Mouse (Mus musculus): Measurements from ENCODE around the gene Ralbp1.

Gene Ralbp1

DNA sequence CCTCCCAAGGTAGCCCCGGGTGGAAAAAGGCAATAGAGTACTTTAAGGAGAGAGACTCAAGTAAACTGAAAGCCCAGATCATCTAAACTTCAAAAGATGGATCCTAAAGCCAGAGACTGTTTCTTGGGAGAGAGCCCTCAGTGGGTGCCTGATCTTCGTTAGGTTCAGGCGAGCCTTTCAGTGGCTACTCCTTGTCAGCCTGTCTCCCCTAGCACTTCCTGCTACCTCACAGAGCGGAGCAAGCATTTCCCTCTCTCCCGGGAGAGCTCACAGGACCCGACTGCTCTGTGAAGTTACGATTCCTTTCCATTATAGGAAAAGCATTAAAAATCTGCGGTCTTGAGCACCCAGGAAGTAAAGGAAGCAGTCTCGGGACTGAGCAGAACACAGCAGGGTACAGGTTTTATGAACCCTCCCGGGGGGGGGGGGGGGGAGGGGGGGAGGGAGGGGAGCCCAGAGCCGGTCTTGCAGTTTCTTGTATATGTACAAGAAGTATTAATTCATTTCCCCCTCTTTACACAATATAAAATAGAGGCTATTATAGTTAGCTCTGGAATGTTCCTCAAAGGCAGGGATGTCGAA, 20.8 kb upstream of the Ralbp1 start:
- ChIA-PET POLR2A (interaction anchor here in 3 of 4 experiments (0.6 to 4.0 kb wide), 18 partner anchors 9 to 1343 kb away, joined by 3 to 38 read pairs (median 4); partner anchors contain the start of genes Ralbp1 (in 2 of the 3) and Vapa (in 1 of the 3)), CTCF (interaction anchor here in 3 of 4 experiments (0.6 to 1.5 kb wide), 5 partner anchors 27 to 201 kb away, joined by 3 to 5 read pairs (median 3); no protein-coding TSS in a partner anchor)

DNA sequence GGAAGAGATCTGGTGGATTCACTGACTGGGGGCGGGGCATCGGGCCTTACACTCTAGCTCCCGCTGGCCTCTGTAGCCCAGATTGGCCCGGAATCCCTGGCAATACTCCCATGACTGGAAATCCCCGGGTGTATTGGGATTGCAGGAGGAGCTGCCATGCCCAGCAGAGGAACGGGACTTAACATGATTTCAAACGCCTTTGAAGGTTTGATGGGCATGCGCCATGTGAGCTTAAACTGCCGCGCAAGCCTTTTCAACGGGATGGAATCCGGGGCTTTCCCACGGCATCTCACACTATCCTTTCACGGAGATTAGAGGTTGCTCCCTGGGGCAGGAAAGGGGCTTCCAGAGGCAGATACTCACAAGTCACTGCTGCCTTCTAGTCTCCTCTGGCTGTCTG, 19.6 kb upstream of the Ralbp1 start:
- CTCF ChIA-PET: interaction anchor here in 2 of 4 experiments (0.9 to 1.2 kb wide), 5 partner anchors 31 to 202 kb away, joined by 3 to 5 read pairs (median 4); no protein-coding TSS in a partner anchor
- POLR2A ChIA-PET: interaction anchor here in 3 of 4 experiments (0.5 to 4.0 kb wide), 22 partner anchors 9 to 316 kb away, joined by 3 to 38 read pairs (median 4); partner anchors contain the start of gene Ralbp1 (in 2 of the 3)

DNA sequence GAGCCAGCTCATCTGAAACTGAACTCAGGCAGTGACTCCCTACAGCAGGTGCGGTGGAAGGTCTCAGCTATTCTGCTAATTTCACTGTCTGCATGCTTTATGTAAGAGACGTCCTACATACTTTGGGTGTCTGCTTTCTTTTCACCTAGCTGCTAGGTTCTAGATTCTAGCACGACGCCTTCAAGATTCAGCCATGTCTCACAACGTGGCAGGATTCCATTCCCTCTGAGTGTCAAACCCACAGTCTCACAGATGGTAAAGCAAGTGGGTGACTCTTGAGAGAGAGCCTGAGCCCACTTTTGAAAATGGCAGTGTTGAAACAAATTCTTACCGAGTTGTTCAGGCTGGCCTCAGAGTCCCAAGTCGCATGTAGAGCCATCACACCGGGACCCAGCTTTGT, 18.2 kb upstream of the Ralbp1 start:
- CTCF ChIA-PET: interaction anchor here in 1 of 4 experiments (0.7 kb wide), 1 partner anchor 20 kb away, joined by 3 read pairs; no protein-coding TSS in a partner anchor
- POLR2A ChIA-PET: interaction anchor here in 1 of 4 experiments (0.6 to 2.3 kb wide), 3 partner anchors 19 to 831 kb away, joined by 3 to 9 read pairs (median 5); partner anchors contain the start of gene Ralbp1

DNA sequence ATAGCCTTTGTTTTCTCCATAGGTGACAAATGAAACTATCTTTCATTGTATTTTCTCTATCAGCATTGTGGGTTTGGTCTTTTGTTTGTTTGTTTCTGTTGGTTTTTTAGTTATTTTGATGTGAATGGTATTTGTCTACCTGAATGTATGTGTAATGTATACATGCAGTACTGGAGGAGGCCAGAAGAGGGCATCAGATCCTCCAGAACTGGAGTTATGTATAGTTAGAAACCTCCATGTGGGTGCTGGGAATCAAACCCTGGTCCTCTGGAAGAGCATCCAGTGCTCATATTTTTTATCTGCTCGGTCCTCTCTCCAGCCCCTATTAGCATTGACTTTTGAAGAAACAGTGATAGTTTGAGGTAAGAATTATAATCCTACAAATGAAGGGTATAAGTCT, 17.4 kb upstream of the Ralbp1 start:
- ChIA-PET POLR2A (interaction anchor here in 1 of 4 experiments (0.6 kb wide), 1 partner anchor 832 kb away, joined by 3 read pairs; no protein-coding TSS in a partner anchor), CTCF (no interaction called here)

DNA sequence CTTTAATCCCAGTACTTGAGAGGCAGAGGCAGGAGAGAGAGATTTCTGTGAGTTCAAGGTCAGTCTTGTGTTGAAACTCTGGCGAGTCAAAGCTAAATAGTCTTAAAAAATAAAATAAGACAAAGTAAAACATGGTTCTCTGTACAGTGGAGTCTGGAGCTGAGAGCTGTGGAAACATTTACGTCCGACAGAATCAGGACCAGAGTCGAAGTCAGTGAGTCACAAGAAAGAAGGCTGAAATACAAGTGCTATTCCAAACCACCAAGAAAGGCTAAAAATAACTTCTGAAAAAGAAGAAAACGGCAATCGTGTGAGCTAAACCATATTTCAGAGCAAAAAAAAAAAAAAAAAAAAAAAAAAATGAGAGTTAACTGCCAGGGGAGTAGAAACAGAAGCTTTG, 16.7 kb upstream of the Ralbp1 start:
- ChIA-PET POLR2A (no interaction called here), CTCF (interaction anchor here in 2 of 4 experiments (0.6 to 0.7 kb wide), 2 partner anchors 100 to 109 kb away, joined by 3 to 4 read pairs; no protein-coding TSS in a partner anchor)

DNA sequence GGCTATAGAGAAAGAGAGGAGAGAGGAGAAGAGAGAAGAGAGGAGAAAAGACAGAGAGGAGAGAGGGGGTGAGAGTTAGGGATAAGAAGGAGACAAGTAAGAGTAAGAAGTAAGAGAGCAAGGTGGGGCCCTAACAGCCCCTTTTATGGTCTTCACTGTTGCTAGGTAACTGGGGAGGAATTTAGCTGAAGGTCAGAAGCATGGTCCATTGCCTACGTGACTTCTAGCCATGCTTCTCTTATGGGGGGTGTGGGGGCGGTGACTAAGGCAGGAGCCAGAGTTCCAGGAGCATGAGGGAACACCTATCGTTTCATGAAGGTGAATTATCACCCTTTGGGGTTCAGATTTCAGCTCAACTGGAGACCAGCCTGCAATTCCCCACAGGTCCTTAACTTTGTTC, 10.4 kb upstream of the Ralbp1 start:
- ChIA-PET POLR2A (interaction anchor here in 2 of 4 experiments (1.0 to 1.7 kb wide), 6 partner anchors 9 to 241 kb away, joined by 3 to 7 read pairs (median 4); partner anchors contain the start of gene Ralbp1 (in 2 of the 2)), CTCF (interaction anchor here in 2 of 4 experiments (0.7 to 1.8 kb wide), 4 partner anchors 23 to 176 kb away, joined by 3 to 5 read pairs (median 4); no protein-coding TSS in a partner anchor)

DNA sequence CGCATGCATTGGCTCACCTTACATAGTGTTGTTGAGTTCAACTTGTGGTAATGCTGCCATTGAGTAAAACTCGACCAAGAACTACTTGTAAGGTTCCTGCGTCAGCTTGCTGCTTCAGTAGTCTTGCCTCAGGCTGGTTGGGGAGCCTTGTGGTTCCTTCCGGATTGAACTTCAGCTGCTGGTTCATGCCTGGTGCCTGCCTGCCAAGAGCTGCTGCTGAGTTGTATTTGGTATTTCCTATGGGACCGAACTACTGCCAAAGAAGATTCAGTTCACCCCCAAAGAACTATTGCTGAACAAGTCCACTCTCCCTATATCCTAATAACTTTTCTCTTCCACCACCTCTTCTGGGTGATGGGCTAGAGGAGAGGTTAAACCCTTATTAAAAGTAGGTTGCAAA, 3.9 kb upstream of the Ralbp1 start:
- CTCF ChIA-PET: no interaction called here
- POLR2A ChIA-PET: interaction anchor here in 1 of 4 experiments (1.5 kb wide), 1 partner anchor 12 kb away, joined by 4 read pairs; no protein-coding TSS in a partner anchor

DNA sequence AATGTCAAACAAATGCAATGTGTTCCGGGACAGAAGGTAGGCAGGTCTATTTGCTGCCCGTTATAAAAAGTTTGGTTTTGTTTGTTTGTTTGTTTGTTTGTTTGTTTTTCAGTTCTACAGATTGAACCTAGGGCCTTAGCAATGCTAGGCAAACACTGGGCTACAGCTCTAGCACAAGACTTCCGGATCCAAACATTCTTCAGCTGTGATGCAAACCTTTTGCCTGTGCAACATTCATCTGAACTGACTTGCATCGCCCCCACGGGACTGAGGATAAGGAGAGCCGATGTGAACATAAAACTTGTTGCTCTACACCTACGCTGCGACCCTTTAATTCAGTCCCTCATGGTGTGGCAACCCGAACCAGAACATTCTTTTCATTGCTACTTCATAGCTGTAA, 973 bp upstream of the Ralbp1 start:
- CTCF ChIA-PET: interaction anchor here in 3 of 4 experiments (0.6 to 2.9 kb wide), 5 partner anchors 17 to 380 kb away, joined by 3 to 18 read pairs (median 4); no protein-coding TSS in a partner anchor

DNA sequence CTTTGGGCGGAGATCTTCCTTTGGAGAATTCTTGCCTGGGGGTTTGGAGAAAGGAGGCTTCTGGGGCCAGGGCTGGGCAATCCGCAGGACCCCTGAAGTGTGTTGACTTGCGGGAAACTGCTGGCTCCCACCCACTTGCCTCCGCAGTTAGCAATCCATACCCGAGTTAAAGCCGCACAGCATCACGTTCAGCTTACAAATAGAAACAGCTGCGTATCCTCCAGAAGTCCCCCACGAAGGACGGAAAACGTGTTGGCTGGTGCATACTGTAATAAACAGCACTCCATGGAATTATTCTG, 251 bp downstream of the Ralbp1 start:
- POLR2A ChIA-PET: interaction anchor here in 3 of 4 experiments (0.6 to 5.7 kb wide), 53 partner anchors 9 to 622 kb away, joined by 3 to 71 read pairs (median 5); partner anchors contain the start of genes Ndufv2 (in 2 of the 3), Vapa (in 2 of the 3), Ankrd12 (in 1 of the 3) and Twsg1 (in 1 of the 3)
- CTCF ChIA-PET: interaction anchor here in 3 of 4 experiments (0.7 to 2.9 kb wide), 13 partner anchors 11 to 221 kb away, joined by 3 to 20 read pairs (median 5); no protein-coding TSS in a partner anchor

More for the DNA sequence above, 973 bp upstream of the Ralbp1 start:
- POLR2A ChIA-PET: interaction anchor here in 3 of 4 experiments (0.6 to 4.6 kb wide), 18 partner anchors 10 to 273 kb away, joined by 3 to 71 read pairs (median 3); partner anchors contain the start of genes Ppp4r1 (in 1 of the 3) and Vapa (in 1 of the 3)

DNA sequence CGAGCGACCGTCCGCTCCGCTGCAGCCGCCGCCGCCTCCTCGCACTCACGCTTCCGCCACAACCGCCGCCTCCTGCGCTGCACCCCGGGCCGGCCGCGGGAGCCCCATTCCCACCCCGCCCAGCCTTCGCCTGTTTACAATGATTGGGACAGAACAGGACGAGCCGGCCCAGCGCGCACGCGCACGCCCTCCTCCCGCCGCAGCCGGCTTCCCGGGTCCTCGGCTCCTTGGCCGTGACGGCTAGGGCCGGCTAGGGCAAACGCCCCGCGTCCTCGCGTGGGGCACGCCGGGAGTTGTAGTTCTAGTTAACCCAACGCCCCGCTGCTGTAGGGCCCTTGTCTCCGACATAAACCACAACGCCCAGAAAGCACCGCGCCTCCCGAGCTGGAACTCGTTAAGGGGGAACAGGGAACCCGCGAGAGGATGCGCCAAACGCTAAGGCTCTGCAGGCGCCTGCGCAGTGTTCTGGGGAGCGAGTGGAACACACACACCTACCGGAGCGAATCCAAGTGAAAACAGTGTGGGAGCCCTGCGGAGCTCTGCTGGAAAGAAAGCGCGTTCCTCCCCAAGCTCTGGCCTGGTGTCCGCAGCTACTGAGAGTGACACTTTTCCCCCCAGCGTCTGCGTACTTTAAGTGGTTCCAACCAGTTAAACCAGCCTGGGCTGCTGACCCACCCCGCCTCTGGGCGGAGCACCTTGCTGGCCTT, 754 bp downstream of the Ralbp1 start:
- ChIA-PET CTCF (interaction anchor here (0.6 to 2.9 kb wide), 21 partner anchors 9 to 222 kb away, joined by 3 to 20 read pairs (median 4); partner anchors contain the start of gene Ndufv2 (in 1 of the 4)), POLR2A (interaction anchor here in 3 of 4 experiments (0.6 to 5.7 kb wide), 70 partner anchors 9 to 622 kb away, joined by 3 to 71 read pairs (median 4); partner anchors contain the start of genes Ndufv2 (in 3 of the 3), Vapa (in 3 of the 3), Ankrd12 (in 1 of the 3) and Ddx11 (in 1 of the 3))

DNA sequence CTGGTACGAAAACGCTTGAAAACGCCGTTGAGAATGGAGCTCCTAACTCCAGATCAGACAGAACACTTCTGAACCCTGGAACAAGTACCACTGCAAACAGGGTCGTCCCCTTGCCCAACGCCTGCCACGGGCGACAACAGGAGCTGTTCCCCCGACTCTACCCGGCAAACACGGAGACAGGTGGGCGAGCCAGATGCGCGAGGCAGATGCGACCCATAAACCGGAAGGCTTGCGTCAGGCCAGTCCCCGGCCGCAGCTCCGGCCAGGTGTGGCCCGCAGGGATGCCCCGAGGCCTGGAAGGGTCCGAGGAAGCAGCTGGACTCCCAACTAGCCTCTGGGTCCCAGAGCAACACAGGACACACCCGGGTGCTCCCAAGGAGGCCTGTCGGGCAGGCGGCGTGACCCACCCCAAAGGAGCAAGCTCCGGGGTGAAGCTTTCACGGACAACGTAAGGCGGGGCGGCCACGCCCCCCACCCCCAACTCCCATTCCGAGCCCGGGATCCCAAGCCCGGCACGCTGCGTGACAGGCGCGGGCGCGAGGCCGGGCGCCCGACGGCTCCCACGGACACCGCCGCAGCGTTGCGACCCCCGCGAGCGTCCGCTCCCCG, 1.4 kb downstream of the Ralbp1 start:
- POLR2A ChIA-PET: interaction anchor here (0.6 to 5.7 kb wide), 64 partner anchors 9 to 623 kb away, joined by 3 to 71 read pairs (median 4); partner anchors contain the start of genes Ndufv2 (in 3 of the 4), Vapa (in 3 of the 4), Ankrd12 (in 1 of the 4) and Ddx11 (in 1 of the 4)
- CTCF ChIA-PET: interaction anchor here (0.6 to 2.9 kb wide), 19 partner anchors 8 to 223 kb away, joined by 3 to 20 read pairs (median 5); partner anchors contain the start of gene Ndufv2 (in 1 of the 4)

DNA sequence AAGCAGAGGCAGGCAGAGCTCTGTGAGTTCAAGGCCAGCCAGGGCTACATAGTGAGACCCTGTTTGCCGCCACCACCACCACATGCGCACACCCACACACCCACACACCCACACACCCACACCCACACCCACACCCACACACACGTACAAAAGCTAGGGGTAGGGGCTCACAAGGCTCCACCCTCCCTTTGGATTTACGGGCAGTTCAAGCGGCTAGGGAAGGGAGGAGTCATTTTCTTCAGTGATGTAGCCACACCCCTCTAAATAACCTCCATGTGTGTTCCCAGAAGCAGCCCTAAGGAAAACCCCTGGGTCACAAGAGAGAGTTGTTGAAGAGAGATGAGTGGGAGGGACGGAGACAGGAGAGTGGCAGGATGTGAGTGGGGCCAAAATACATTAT, 8.6 kb downstream of the Ralbp1 start:
- CTCF ChIA-PET: interaction anchor here in 3 of 4 experiments (0.6 to 2.0 kb wide), 6 partner anchors 11 to 229 kb away, joined by 3 to 7 read pairs (median 3); no protein-coding TSS in a partner anchor
- POLR2A ChIA-PET: interaction anchor here in 2 of 4 experiments (0.8 to 6.2 kb wide), 9 partner anchors 8 to 602 kb away, joined by 3 to 71 read pairs (median 4); partner anchors contain the start of genes Ndufv2 (in 1 of the 2) and Ralbp1 (in 1 of the 2)

DNA sequence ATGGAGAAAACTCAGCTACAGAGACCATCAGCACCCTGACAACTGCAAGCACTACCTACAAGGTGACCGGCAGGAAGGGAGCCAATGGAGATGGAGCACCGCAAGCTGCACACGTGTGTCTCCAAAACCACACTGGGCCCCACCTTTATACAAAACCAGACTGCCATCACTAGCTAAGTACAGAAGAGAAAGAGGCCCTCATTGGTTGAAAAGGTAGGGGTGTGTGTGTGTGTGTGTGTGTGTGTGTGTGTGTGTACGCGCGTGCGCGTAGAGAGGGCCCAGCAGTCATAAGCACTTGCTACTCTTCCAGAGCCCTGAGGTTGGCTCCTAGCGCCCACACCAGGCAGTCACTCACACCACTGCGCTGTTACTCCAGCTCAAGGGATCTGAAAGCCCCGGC, 11.8 kb downstream of the Ralbp1 start:
- ChIA-PET POLR2A (interaction anchor here (0.6 to 6.2 kb wide), 18 partner anchors 8 to 606 kb away, joined by 3 to 71 read pairs (median 4); partner anchors contain the start of genes Ralbp1 (in 1 of the 4) and Vapa (in 1 of the 4)), CTCF (interaction anchor here (0.7 to 3.9 kb wide), 21 partner anchors 9 to 346 kb away, joined by 3 to 21 read pairs (median 5); partner anchors contain the start of genes Ndufv2 (in 2 of the 4) and Twsg1 (in 1 of the 4))

DNA sequence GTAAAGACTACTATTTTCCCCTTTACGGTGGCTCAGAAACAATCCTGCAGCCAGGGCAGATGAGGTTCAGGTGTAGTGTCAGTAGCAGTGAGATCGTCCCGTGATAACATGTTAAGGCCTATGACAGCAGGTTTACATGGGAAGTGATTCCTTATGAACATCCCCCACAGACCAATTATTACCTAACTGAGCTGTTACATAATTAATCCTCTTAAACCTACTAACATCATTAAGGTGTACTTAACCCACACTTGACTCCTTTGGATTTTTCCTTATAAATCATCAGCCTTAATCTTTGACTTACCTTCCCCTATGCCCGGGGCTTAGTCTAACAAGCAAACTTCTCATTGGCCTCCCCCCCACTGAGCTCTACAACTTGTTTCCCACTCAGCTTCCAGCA, 12.4 kb downstream of the Ralbp1 start:
- CTCF ChIA-PET: interaction anchor here (0.6 to 3.9 kb wide), 23 partner anchors 8 to 348 kb away, joined by 3 to 21 read pairs (median 4); partner anchors contain the start of genes Ndufv2 (in 2 of the 4) and Twsg1 (in 1 of the 4)
- POLR2A ChIA-PET: interaction anchor here (0.5 to 6.2 kb wide), 19 partner anchors 9 to 607 kb away, joined by 3 to 71 read pairs (median 4); partner anchors contain the start of genes Ralbp1 (in 1 of the 4) and Vapa (in 1 of the 4)

DNA sequence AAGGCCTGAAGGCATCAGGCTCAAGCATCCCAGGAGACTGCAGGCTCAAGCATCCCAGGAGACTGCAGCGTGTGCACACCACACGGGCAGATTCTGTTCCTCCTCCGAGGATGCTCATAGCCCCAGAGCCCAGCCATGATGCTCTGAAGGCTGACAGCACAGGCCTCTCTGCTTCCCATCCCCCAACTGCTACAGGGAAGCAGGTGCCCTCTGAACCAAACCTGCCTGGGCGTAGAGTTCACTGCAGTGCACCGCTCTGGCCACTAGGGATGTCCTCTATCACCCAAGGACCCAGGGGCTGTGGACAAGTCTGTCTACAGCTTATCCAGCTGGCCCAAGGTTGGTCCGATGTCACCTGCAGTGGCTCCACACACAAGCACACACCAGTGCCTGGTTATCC, 12.9 kb downstream of the Ralbp1 start:
- ChIA-PET CTCF (interaction anchor here (0.6 to 3.9 kb wide), 21 partner anchors 8 to 349 kb away, joined by 3 to 21 read pairs (median 5); partner anchors contain the start of genes Ndufv2 (in 2 of the 4), Ralbp1 (in 1 of the 4) and Twsg1 (in 1 of the 4)), POLR2A (interaction anchor here in 3 of 4 experiments (0.5 to 6.2 kb wide), 18 partner anchors 8 to 260 kb away, joined by 3 to 71 read pairs (median 4); partner anchors contain the start of genes Vapa (in 2 of the 3) and Ralbp1 (in 1 of the 3))

DNA sequence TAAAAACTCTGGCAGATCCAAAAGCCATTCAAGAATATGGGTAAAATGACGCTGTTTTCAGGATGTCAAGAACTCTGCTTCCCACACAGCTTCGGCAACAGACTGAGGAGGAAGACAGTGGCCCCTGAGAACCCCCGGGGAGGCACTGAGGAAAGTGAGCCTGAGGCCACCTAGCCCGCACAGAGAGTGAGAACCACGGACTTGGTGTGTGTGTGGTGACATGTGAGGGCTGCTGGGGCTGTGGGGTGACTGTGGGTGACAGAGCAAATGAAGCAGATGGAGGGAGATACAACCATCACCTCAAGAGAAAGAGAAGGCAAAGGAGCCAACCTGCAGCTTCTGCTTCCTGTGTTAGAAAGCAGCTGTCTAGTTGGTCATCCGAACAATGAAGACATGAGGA, 13.5 kb downstream of the Ralbp1 start:
- POLR2A ChIA-PET: interaction anchor here in 3 of 4 experiments (0.7 to 6.2 kb wide), 15 partner anchors 8 to 259 kb away, joined by 3 to 71 read pairs (median 4); partner anchors contain the start of genes Vapa (in 2 of the 3) and Ralbp1 (in 1 of the 3)
- CTCF ChIA-PET: interaction anchor here in 3 of 4 experiments (0.6 to 2.9 kb wide), 9 partner anchors 10 to 349 kb away, joined by 3 to 19 read pairs (median 5); partner anchors contain the start of genes Ndufv2 (in 1 of the 3) and Ralbp1 (in 1 of the 3)

All from embryonic stem cell, embryonic (primary cell).